Mouse (Mus musculus): ENCODE results near the gene Cnih3.

The Cnih3 gene

DNA sequence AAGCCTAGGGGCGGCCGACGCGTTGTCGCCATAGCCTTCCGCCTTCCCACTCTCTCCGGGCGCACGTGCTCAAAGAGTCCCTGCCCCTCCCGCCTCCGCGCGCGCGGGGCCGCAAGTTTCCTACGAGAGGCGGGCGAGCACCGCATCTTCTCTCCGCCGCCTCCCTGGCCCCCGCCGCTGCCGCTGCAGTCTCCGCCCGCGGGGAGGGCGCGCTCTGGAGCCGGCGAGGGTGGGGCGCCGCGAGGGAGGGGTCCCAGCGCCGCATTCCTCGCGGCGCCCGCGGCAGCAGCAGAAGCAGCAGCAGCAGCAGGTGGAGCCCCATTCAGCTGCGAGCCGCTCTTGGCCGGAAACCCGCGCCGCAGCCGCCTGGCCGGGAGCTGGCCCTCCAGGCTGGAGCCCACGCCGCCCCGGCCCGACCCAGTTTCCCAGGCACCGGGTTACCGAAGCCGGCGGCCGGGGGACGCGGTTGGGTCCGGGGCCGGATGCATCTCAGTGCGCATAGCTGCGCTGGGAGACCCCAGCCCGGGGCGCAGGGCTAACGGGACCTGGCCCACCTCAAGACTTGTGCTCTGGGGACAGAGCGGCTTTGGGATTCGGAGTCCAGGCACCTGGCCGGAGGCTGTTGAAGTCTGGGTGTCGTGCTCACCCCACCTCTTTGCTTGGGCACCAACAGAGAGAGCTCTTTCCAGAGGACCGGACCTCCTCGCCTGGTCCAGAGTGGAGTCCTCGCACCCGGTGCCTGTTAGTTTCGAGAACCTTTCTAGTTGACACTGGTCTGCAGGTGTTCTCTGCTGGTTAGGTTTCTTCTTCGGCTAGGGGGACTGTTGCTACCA lies at the start of gene Cnih3:
Cnih3 (plus strand) TSS at position 262 of the 833 bp plus-strand sequence.
- DNase-seq = no peak

DNA sequence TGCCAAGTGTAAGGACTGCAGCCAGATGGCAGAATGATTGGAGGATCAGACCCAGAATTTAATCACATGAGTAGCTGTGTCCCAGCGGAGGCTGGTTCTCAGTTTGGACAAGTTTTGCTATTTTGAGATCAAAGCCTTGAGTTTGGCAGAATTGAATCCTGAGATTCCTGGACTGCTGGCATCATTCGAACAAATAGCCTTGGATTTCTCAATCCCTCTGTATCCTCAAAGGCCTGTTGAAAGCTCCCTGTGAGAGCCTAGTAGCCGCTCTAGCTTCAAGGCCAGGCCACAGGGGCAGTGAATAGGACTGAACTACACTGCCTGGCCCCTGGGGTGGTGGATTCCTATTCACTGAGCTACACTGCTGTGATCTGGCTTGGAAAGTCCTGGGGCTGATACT lies 44.4 kb upstream of the Cnih3 start:
- no peak for DNase-seq

DNA sequence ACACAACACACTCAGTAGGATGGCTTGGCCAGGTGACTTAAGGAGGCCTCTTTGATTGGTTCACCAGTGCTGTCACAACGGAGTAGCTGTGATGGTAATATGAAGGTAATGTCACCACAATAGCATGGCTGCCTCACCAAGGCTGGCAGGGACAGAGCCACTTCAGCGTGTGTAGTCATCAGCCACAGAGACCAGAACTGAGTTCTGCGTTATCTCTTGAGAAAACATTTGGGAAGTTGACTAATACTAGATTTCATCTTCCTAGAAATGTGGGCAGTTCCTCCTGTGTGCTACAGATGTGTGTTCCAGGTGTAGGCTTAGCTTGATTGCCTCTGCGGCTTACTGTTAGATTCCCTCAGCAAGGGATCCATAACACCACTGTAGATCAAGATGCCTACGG lies 41.7 kb upstream of the Cnih3 start:
- no peak for DNase-seq

DNA sequence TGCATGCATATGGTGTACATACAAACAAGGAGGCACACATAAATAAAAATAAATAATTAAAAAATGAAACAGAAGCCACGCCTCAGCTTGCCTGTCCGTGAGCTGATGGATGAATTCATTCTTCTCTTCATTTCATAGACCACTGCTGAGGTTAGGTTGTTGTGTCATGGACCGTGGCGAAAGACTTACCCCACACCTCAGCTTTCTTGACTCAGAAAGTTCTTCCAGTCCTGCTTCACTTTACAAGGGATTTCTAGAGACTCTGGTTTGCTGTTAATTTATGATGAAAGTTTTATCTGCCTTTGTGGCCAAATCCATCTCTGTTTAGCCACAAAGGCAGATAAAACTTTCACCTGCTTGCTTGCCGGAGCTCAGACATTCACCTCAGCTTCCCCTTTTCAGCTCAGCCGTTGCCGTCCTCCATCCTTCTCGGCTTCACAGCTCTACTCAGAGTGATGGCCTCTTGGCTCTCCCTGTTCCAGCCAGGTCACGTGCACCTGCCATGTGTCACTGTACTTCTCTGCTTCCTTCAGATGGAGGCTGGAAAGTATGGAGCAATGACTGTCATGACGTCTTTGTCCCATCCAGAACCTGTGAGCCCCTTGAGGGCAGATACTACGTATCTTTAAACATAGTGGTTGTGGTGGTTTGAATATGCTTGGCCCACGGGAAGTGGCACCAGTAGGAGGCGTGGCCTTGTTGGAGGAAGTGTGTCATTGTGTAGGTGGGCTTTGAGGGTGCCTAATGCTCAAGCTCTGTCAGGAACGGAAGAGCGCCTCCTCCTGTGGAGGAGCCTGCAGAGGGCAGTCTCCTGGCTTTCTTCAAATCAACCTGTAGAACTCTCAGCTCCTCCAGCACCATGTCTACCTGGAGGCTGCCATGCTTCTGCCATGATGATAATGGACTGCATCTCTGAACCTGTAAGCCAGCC lies 40.0 kb upstream of the Cnih3 start:
- no peak for DNase-seq

DNA sequence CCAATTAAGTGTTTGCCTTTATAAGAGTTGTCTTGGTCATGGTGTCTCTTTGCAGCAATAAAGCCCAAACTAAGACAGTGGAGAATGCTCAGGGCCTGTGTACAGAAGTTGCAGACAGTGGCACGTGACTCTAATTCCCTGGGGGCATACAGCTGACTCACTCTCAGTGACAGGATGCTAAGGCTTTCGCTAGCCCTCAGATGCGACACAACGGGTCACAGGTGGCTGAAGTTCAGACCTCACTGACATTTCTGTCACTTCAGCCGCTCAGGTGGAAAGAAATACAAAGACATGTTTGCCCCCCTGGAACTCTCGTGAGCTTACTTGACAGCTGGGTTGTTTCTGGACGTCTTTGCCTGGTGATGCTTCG lies 39.4 kb upstream of the Cnih3 start:
- DNase-seq = no peak

DNA sequence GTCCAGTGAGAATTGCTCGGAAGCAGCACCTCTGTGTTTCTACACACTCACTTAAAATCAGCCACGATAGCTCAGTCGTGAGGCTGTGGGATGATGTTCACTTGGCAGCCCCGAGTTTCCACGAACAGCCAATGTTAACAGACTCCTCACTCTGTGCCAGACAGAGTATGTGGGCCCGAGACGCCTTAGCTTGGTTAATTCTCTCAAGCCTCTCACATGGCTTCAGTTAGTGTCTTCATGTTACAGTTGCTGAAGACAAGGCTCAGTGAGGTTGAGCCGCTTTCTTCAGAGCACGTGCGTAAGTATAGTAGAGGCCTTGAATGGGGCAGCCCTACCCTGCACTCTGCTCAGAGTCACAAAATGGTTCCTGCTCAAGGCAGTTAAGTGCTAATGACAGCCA lies 38.1 kb upstream of the Cnih3 start:
- DNase-seq = no peak

DNA sequence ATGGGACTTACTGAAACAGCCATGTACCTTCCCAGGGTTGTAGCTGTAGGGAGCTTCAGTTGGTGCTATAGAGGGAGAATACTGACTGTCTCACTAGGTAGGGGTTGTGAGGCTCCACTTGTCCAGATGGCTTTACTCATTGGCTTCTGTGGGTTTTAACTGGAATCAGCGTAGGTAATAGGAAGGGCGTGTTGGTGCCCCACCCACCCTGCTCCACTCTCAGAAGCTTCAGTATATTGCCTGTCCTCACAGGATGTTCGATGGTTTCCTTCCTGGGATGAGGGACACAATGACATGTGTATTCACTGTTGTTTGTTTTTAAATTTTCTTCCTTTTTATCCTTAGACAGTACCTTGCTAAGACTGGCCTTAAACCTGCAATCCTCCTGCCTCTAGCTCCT lies 37.1 kb upstream of the Cnih3 start:
- no peak for DNase-seq

DNA sequence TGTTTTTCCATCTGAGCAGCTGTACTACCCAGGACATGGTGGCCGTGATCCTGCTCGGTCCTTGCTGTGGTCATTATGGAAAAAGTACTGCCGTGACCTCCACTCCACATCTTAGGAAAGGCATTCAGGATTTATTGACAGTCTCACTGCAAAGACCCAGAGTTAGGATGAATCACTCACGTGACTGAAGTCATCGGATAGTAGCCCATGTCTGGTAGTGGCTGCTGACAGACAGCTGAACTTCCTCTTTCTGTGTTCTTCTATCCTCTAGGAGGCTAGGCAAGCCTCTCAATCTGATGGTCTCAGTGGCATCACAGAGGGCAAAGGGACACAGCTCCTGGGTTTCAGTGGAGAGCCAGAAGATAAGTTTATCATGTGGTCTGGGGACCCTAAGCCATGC lies 35.9 kb upstream of the Cnih3 start:
- no peak for DNase-seq

DNA sequence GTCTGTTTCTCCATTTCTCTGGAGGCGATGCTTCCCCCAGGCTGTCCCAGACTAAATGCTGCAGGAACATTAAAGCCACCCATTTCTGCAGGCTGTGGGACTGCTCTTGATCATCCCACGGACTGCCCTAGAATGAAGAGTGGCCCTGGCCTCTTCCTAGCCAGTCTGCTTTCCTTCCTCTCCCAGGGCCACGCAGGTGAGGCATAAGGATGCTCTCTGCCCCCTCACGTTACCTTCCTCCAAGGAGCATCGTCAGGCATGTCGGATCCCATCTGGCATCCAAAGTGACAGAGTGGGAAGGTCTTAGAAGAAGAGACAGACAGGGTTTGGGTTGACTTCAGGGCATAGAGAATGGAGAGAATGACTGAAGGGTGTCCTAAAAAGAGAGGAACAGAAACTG lies 33.0 kb upstream of the Cnih3 start:
- no peak for DNase-seq

DNA sequence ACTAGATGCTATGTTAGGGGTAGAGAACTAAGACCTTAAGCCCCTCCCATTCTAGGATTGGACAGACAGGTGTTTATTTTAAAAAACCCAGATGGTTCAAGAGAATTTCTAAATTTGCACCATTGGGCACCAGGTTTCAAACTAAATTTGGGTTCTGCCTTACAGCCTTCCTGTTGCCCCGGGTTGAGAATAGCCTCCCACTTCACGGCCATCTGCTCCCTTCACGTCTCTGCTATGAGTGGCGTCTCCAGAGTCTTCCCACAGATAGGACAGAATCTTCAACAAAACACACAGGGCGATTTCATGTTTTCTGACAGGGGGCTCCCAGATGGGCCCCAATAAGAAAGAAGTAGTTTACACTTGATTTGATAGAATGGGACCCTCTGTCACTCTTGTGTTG lies 31.3 kb upstream of the Cnih3 start:
- DNase-seq = no peak

DNA sequence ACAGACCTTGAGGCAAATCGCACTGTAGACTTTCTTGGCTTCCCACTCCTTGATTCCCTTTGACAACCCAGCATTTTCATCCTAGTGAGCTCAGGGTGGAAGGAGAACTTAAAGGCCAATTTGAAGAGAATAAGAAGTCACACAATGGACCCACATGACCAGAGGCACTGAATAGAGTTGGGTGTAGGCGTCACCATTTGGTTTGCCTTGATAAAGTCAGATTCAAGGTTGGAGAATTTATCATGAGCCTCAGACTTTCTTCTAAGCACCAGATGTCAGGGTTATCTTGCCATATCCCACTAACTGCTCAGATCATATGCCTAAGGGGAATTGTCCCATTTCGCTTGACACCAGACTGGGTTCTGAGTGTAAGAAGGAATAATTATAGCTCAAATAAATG lies 29.3 kb upstream of the Cnih3 start:
- no peak for DNase-seq

DNA sequence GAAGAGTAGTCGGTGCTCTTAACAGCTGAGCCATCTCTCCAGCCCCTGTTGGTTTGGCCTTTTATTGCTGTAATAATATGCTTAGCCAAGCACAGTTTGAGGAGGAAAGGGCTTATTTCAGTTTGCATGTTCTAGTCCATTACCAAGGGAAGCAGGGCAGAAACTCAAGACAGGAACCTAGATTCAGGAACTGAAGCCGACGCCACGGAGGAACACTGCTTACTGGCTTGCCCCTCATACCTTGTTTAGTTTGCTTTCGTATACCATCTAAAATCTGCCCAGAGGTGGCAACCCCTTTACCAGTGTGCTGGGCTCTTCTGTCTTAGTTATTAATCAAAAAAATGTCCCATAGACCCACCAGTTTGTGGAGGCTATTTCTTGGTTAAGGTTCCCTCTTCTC lies 25.3 kb upstream of the Cnih3 start:
- no peak for DNase-seq

DNA sequence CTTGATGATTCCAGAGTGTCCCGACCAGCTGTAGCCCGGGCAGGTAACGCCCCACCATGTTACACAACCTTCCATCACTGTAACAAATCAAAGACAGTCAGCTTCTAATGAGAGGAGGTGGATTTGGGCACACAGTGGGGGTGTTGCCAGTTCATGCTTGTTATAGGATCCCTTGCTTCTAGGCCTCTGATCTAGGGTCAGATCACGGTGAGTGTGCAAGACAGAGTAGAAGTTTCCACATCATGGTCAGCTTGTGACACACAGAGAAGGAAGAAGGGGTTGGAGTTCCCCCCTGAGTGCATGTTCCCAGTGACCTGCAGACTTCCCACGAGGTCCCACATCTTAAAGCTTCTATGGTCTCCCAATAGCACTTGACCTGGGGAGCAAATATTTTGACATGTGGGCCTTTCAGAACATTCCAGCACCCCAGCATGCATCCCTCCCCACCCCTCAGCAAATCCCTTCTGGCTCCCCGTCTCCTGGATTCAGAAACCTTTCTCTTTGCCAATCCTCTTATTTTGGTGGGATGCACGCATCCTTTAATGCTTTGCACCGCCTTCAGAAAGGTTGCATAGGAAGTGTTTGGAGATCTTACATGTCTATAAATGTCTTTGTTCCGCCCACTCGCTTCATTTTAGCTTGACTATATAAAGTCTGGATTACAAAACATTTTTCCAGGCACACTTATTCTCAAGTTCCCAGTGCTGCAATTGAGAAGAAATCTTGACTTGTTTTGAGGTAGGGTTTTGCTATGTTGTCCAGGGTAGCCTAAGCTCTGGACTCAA lies 24.6 kb upstream of the Cnih3 start:
- no peak for DNase-seq

DNA sequence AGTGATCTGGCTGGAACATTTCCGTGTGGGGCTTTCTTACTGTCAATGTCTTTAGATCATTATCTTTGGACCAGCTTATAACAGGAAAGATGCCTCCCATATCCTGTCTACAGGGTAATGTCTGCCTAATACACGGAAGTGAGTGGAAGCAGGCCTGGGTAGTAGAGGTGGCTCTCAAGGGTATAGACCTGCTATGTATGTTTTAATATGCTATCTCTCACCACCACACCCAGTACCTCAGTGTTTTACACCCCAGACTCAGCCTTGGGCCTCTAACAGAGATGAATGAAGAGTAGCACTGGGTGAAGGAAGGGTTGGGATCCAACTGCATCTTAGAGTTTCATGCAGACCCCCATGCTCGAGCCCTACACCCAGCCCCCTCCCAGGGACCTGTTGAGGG lies 23.3 kb upstream of the Cnih3 start:
- DNase-seq = no peak

DNA sequence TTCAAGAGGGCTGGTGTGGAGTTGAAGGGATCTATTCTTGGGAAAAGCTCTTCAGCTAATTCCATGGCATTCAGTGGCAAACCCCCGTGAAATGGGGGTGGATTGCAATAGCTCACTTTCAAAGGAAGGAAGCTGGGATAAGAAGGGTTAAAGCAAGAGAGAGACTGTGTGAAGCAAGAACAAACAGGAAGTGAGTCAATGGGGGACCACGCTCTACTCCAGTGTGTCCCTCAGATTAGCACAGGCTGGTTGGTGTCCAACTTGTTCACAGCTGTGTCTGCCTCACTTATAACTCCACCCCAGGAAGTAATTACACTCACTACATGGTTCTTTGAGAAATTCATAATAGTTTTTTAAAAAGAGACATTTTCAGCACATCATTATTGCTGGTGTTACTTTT lies 19.8 kb upstream of the Cnih3 start:
- DNase-seq = no peak

DNA sequence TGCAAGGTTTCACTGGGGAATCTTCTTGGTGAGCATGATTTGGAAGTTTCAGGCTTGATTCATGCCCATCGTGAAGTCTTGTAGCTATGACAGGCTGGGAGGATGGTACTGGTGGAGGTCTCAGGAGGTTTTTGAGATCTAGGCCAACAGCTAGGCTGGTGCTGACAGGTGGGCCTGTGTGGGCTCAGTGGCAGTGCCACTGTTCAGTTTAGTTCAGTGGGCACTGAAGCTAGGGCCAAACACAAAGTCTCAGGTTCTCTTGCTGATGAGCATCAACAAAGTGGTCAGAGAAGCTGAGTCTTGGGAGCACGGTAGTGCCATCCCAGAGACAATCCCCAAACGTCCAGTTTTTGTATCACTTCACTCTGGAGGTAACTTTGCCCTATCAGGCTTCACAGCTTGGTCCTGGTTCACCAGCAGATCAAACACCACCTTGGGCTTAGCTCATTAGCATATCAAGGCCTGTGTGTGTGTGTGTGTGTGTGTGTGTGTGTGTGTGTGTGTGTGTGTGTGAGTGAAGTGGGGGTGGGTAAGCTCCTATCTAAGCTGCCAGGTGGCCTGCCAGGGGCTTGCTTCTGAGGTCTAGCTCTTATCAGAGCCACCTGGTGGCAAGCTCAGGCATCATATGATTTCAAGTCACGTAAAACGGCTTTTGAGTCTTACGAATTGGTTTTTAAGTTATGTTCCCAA lies 18.0 kb upstream of the Cnih3 start:
- no peak for DNase-seq

DNA sequence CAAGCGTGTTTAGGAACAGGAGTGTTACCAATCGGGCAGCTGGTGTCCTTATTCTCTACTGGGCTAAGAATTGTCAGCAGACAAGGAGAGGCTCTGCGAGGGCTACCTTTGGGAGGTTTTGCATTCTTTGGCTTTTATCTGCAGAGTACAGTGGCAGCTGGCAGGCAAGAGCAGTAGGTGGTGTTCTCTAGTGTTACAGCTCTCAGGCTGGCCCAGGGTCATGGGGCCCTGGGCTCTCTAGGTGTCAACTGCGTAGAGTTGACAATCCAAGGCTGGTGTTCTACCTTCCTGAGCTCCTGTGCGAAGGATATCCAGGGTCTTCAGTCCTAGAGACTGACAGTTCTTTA lies 17.4 kb upstream of the Cnih3 start:
- DNase-seq = no peak

DNA sequence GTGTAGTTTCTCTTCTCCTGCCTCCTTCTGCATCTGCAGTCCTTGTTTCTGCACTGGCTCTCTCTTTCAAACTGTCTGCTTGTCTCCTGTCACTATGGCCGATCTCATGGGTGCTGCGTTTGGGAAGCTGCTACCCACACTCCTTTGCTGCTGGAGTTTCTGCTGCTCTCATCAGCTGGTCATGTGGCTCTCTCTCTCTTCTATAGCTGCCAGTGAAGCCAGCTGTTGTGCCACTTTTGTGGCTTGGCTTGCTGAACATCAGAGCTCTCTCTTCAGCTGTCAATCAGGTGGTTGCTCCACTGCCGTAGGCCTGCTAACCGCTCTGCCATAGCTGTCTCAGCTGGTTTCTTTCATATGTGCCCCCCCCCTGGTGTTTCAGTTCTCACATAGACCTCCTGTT lies 17.0 kb upstream of the Cnih3 start:
- no peak for DNase-seq

DNA sequence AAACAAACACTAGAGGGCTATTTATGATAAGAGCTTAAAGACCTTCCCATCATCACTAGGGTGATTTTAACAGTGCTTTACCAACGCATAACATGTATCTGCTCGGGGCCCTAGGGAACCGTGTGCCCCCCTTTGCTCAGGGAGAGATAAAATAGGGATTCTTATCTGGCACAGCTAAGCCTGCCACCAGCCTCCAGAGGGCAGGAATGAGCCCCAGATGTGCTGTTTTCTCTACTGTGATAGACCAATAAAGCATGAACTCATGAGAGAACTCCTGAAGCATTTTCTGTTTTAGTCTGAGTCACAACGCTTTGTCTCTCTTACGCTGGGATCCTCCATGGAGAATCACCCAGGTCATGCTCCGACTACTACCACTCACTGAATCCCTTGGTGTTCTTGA lies 15.6 kb upstream of the Cnih3 start:
- no peak for DNase-seq

DNA sequence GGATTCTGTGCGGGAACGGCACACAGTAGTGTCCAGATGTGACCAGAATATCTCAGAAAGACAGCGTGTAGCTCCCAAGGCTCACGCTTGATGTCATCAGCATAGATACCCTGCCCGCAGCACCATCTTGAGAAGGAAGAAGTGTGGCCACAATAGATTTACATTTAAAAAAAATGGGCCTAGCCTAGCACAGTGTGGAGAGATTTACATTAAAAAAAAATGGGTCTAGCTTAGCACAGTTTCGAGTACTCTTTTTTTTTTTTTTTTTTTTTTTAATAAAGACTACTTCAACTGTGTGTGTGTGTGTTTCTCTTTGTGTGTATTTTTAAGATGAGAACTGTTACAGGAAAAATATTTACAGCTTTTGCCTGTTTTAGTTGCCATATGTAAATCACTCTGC lies 13.3 kb upstream of the Cnih3 start:
- no peak for DNase-seq

DNA sequence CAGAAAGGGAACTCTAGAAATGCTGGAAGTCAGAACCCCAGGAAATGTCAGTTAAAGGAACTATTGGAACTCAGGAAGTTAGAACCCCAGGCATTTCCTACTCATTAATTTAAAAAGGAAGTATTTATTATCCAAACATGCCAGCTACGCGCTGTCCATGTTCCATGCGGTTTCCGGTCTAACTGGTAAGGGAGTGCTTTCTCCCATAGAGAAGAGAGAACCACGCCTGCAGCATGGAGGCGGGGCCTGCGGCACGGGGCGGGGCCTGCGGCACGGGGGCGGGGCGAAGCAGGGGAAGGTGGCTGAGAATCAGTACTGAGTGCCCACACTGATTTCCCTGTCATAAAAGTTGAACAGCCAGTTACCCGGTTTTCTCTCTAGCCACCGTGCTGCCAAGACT lies 6.9 kb upstream of the Cnih3 start:
- no peak for DNase-seq

DNA sequence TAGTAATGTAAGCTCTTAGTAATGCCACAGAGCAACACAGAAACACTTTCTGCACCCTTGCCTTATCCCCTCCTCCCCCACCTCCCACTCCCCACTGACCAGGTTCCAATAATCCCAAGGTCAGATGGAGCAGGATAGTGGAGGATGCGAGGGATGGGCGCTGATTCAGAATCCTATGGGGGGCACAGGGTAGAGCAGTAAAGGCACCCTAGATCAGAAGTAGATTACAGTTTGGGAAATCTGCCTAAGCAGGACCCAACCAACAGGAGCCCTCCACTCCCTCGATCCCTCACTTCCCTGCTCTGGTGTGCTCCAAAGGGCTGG lies 423 bp upstream of the Cnih3 start:
- DNase-seq = no peak

Data from cerebellum, adult 11 months (tissue).